Mouse (Mus musculus): Measurements from ENCODE around the gene Pxylp1. TPM values are rescaled to one million over a fixed set of nuclear protein-coding genes. Genes with fewer than 3 reads are reported as not detected.
A peak's percentile ranks its signal among the peaks of the same experiment; 100 is the strongest.

The Pxylp1 gene
- polyA plus RNA-seq, 1 experiment from 2014 or later: 29.7 TPM

DNA sequence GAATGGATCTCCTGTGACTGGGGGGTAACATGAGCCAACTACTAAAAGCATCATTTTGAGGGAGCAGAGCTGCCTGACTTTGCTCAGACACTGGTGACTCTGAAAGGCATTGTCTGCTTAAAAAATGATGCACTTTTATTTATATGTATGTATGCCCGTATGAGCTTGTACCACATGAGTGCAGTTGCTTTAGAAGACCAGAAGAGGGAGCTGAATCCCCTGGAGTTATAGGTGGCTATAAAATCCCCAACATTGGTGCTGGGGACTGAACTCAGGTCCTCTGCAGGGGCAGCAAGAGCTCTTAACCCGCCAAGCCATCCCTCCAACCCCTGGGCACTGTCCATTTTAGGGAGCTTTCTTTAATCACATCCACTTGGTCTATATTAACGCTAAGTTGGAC is 21.5 kb upstream of the Pxylp1 start:
- Histone ChIP-seq H3K27me3 (replicated peaks) (no peaks in the 10 kb centered on the region), H3K4me2 (no peak overlapping the region), H3K4me3 (replicated peaks) (no peak overlapping the region), H3K9ac (no peak overlapping the region), H3K4me1 (no peaks in the 10 kb centered on the region), H3K36me3 (no peaks in the 10 kb centered on the region), H3K27ac (no peak overlapping the region), H3K9me3 (no peaks in the 10 kb centered on the region)
- 83% methylated on average over 3 of the region's 3 CpGs for WGBS
- ATAC-seq (ENCODE audit: insufficient read depth, low FRiP score, low read depth): no peak

DNA sequence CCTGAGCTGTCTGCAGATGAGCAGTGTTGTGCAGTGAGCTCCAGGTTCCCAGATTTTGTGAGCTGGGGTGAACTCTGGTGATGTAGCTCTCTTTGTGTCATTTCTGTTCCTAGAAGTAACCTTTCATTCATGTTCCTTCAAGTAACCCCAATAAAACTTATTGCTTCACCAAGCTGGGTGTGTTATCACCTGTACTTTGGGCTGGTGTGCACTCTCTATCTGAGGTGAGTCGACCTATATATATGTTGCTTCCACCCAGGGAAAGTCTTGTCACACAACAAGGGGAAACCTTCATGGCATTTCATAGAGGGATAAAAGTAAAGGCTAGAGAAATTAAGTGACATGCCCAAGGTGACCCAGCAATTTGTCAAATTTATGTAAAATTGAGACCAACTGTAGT is 17.0 kb upstream of the Pxylp1 start:
- no peaks in the 10 kb centered on the region for H3K36me3 ChIP-seq
- no peaks in the 10 kb centered on the region for H3K9me3 ChIP-seq
- no peak for ATAC-seq (ENCODE audit: insufficient read depth, low FRiP score, low read depth)
- WGBS: 83% methylated on average over 1 of the region's 1 CpGs
- no peak overlapping the region for H3K4me3 ChIP-seq (replicated peaks)
- no peak overlapping the region for H3K4me2 ChIP-seq
- no peaks in the 10 kb centered on the region for H3K4me1 ChIP-seq
- no peaks in the 10 kb centered on the region for H3K27me3 ChIP-seq (replicated peaks)
- H3K9ac ChIP-seq: no peak overlapping the region
- H3K27ac ChIP-seq: no peak overlapping the region

DNA sequence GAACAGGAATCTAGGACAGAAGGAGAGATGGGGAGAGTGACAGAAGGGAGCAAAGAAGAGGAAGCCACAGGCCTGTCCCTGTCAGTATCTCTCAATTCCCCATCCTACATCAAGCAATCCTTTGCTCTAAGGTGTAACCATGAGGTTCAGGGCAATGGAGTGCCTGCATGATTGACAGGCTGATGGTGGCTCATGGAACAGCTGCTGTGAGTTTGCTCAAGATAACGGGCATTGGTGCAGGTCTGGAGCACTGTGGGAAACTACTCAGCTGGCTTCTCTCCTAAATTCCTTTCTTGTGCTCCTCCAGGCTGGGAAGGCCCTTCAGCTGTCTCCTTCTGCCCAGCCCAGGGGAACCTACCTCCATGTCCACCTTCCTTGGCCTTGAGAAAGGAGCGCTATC is 16.3 kb upstream of the Pxylp1 start:
- WGBS: 75% methylated on average over 2 of the region's 2 CpGs
- Histone ChIP-seq H3K9ac (no peak overlapping the region), H3K4me1 (no peaks in the 10 kb centered on the region), H3K4me3 (replicated peaks) (no peak overlapping the region), H3K9me3 (no peaks in the 10 kb centered on the region), H3K27ac (no peak overlapping the region), H3K4me2 (no peak overlapping the region), H3K27me3 (replicated peaks) (no peaks in the 10 kb centered on the region), H3K36me3 (no peaks in the 10 kb centered on the region)
- ATAC-seq (ENCODE audit: insufficient read depth, low FRiP score, low read depth): peak; percentile 56; the same call in 1 of the 2 replicates

DNA sequence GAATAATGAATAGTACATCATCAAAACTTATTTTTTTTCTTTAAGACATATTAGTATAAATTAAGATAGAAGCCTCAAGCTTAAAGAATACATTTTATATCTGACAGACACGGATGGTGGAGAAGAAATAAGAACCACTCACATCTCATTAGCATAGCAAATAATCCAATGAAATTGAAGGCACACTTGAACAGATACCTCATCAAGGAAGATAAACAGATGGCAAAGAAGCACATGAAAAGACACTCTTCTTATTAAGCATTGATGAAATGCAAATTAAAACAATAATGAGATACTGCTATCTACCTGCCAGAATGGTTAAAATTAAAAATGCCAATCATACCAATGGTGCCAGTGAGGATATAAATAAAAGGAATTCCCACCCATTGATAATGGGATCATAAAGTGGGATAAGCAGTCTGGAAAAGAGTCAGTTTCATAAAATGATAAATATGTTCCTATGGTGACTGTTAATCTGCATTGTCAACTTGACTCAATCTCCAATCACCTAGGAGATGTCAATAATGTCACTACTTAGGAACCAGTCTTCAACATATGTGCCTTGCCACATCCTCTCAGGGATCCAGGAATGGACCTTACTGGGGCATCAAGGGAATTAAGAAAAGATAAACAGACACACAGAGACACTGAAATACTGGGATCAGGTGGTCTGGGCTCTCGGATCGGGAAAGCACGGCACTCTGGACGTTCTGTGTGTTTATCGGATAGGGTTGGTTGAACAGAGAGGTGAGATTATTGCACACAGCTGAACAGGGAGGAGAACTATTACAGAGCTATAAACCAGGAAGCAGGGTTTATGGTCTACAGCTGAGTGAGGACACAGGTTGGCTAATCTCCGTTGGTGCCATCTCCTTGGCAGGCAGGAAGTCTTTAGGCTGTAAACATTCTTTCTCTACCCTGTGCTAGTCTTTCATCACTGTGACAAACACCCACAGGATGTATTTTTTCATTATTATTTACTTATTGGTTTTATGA is 12.2 kb upstream of the Pxylp1 start:
- no peak overlapping the region for H3K27ac ChIP-seq
- no peak overlapping the region for H3K4me2 ChIP-seq
- no peaks in the 10 kb centered on the region for H3K9me3 ChIP-seq
- WGBS: 69% methylated on average over 7 of the region's 7 CpGs
- no peak for ATAC-seq (ENCODE audit: insufficient read depth, low FRiP score, low read depth)
- no peaks in the 10 kb centered on the region for H3K36me3 ChIP-seq
- H3K9ac ChIP-seq: no peak overlapping the region
- no peak overlapping the region for H3K4me3 ChIP-seq (replicated peaks)
- H3K4me1 ChIP-seq: no peaks in the 10 kb centered on the region
- no peaks in the 10 kb centered on the region for H3K27me3 ChIP-seq (replicated peaks)

DNA sequence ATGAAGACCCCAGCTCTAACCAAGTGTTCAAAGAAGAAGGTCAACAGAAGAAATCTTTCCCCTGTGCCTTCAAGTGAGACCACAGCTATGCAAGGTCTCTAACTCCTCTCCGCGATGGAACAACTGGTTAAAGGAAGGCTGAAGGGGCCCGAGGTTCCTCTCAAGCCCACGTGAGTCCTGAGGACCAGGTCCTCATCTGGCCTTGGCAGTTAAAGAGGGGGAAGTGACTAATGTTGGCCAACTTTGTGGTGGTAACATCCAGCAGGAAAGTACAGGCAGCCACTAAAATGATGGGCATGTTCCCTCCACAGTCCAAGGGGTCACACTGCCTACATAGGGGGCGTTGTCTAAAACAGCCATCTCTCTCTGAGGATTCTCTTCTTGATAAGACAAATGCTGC is 7.2 kb upstream of the Pxylp1 start:
- no peaks in the 10 kb centered on the region for H3K36me3 ChIP-seq
- H3K4me3 ChIP-seq (replicated peaks): no peak overlapping the region
- H3K4me1 ChIP-seq: no peaks in the 10 kb centered on the region
- no peaks in the 10 kb centered on the region for H3K9me3 ChIP-seq
- 74% methylated on average over 5 of the region's 5 CpGs for WGBS
- no peak overlapping the region for H3K27ac ChIP-seq
- H3K4me2 ChIP-seq: no peak overlapping the region
- no peak for ATAC-seq (ENCODE audit: insufficient read depth, low FRiP score, low read depth)
- no peaks in the 10 kb centered on the region for H3K27me3 ChIP-seq (replicated peaks)
- no peak overlapping the region for H3K9ac ChIP-seq

DNA sequence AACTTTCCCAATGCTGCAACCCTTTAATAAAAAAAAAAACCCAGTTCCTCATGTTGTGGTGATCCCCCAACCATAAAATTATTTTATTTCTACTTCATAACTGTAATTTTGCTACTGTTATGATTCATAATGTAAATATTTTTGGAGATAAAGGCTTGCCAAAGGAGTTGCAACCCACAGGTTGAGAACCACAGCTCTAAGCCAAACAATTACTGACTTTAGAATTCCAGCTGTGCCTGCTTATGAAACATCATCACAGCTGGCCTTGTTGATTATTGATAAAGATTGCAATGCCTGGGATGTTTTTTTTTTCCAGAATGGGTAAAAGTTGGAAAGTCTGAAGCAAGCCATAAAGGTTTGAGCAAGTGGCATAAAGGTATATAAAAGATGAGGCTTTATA is 6.5 kb upstream of the Pxylp1 start:
- Histone ChIP-seq H3K9ac (no peak overlapping the region), H3K9me3 (no peaks in the 10 kb centered on the region), H3K27ac (no peak overlapping the region), H3K4me3 (replicated peaks) (no peak overlapping the region), H3K36me3 (no peaks in the 10 kb centered on the region), H3K4me2 (no peak overlapping the region), H3K27me3 (replicated peaks) (no peaks in the 10 kb centered on the region), H3K4me1 (no peaks in the 10 kb centered on the region)
- ATAC-seq (ENCODE audit: insufficient read depth, low FRiP score, low read depth): no peak

DNA sequence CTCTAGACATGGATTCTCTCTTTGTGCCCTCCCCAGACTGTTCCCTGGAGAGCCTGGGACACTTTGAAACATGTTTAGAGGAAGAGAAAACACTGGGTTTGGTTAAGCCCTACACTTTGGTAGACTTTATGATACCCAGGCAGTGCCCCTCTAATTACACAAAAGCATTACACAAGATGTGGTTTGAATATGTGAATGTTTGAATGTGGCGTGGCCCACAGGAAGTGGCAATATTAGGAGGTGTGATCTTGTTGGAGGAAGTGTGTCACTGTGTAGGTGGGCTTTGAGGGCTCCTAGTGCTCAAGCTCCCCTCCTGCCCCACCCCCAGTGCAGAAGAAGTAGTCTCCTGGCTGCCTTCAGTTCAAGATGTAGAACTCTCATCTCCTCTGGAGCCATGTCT is 4.2 kb upstream of the Pxylp1 start:
- Histone ChIP-seq H3K4me3 (replicated peaks) (no peak overlapping the region), H3K36me3 (no peaks in the 10 kb centered on the region), H3K27me3 (replicated peaks) (no peaks in the 10 kb centered on the region), H3K9me3 (no peaks in the 10 kb centered on the region), H3K27ac (no peak overlapping the region), H3K4me1 (no peaks in the 10 kb centered on the region), H3K4me2 (no peak overlapping the region), H3K9ac (no peak overlapping the region)
- 82% methylated on average over 1 of the region's 1 CpGs for WGBS
- ATAC-seq (ENCODE audit: insufficient read depth, low FRiP score, low read depth): no peak

DNA sequence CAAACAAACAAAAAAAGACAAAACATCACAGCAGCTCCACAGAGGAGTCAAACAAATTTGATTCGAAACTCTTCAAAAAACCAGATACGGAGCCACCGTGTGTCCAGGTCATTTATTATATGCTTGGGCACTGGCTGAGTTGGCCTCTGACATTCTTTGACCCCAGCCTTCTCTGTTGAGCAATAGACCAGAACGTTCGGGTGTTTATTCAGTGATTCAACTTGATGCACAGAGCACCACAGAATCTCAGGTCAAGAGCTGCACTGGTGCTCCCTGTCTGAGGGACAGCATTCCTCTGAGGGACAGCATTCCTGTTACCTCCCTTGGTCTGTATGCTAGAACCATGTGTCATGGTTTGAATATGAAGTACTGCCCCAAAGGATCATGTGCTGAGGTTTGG is 1.1 kb upstream of the Pxylp1 start:
- no peaks in the 10 kb centered on the region for H3K36me3 ChIP-seq
- WGBS: 46% methylated on average over 5 of the region's 5 CpGs
- H3K4me2 ChIP-seq: no peak overlapping the region
- H3K9me3 ChIP-seq: no peaks in the 10 kb centered on the region
- H3K27ac ChIP-seq: no peak overlapping the region
- H3K4me3 ChIP-seq (replicated peaks): no peak overlapping the region
- H3K4me1 ChIP-seq: peaks cover 2% of the 10 kb centered on the region; the same call in 1 of the 2 replicates
- no peak for ATAC-seq (ENCODE audit: insufficient read depth, low FRiP score, low read depth)
- no peak overlapping the region for H3K9ac ChIP-seq
- H3K27me3 ChIP-seq (replicated peaks): no peaks in the 10 kb centered on the region

DNA sequence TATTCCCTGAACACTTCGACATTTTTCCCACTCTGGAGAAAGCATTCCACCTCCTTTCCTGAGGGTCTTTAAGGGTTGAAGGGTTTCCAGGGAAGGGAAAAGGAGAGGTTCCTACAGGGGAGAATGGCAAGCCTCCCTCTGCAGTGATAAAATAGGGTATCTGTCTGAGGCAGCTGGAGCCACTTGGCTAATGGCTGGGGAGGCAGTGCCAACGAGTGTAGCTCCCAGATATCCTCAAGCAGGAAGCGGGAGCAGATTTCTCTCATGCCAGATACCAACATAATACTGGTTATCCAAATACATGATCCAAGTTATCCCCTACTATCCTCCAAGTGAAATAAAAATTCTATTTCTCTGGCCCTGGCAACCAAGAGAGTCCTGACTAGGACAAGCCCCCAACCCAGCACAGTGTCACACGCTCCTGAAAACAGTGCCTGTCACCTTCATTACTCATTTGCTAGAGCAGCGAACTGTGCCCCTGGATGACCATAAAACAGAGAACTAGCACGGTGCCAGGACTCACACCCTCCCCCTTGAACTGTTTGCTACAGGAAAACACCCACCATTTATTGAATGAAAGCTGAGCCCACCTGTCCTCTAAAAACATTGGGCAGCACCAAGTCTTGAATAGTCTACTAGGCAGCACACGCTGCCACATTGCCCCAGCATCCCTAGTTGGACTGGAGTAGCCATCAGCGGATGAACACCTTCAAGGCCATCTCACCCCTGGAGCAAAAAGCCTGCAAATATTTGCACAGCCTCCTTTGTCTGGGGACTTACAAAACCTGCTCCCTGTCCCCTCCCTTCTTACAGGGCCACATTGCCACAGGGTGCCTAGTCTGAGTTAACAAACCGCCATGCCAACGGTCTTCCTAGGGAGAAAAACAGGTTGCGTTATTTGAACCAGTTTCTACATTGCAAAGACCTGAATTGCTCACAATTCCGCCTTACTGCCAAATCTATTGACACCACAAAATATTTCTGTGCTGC is 833 bp downstream of the Pxylp1 start:
- no peaks in the 10 kb centered on the region for H3K9me3 ChIP-seq
- ATAC-seq (ENCODE audit: insufficient read depth, low FRiP score, low read depth): no peak
- no peak overlapping the region for H3K9ac ChIP-seq
- 58% methylated on average over 12 of the region's 12 CpGs for WGBS
- no peaks in the 10 kb centered on the region for H3K27me3 ChIP-seq (replicated peaks)
- H3K27ac ChIP-seq: no peak overlapping the region
- H3K36me3 ChIP-seq: no peaks in the 10 kb centered on the region
- no peak overlapping the region for H3K4me2 ChIP-seq
- no peak overlapping the region for H3K4me3 ChIP-seq (replicated peaks)
- H3K4me1 ChIP-seq: peaks cover 11% of the 10 kb centered on the region; the same call in 1 of the 2 replicates

DNA sequence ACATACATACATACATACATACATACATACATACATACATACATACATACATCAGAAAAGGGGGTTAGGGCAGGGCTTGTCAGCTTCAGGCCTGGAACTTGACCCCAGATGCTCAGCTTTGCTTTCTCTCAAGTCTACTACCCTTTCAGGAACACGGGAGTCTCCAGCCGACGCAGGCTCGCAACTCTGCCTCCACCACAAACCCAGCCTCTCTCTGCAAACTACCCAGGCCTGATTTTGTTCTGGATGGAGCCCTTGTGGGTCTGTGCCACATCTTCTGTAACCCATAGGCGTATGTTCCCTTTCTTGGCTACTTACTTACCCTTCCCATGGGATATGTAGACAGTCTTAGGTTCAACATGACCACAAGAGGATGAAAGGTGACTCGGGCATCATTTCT is 1.7 kb downstream of the Pxylp1 start:
- Histone ChIP-seq H3K4me1 (peaks cover 11% of the 10 kb centered on the region; the same call in 1 of the 2 replicates), H3K9me3 (no peaks in the 10 kb centered on the region), H3K4me2 (no peak overlapping the region), H3K27me3 (replicated peaks) (no peaks in the 10 kb centered on the region), H3K9ac (no peak overlapping the region), H3K27ac (no peak overlapping the region), H3K36me3 (no peaks in the 10 kb centered on the region), H3K4me3 (replicated peaks) (no peak overlapping the region)
- WGBS: 85% methylated on average over 6 of the region's 6 CpGs
- no peak for ATAC-seq (ENCODE audit: insufficient read depth, low FRiP score, low read depth)

DNA sequence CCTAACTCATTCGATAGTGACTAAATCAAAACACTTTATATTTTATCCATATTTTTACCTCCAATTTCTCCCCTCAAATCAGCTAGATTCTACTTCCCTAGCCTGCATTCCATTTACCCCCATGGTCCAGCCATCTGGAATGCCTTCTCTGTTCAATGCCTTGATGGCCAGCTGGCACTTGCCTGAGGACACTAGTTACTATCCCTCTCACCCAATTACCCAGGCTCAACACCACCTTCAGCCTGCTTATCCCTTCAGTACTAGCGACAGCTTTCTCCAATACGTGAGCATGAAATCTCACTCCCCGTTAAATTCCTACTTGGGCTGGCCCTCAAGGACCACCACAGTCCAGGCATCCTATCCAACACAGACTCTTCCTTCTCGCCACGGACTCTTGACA is 2.2 kb downstream of the Pxylp1 start:
- peaks cover 11% of the 10 kb centered on the region; the same call in 1 of the 2 replicates for H3K4me1 ChIP-seq
- WGBS: 84% methylated on average over 6 of the region's 6 CpGs
- no peaks in the 10 kb centered on the region for H3K9me3 ChIP-seq
- no peaks in the 10 kb centered on the region for H3K27me3 ChIP-seq (replicated peaks)
- no peak overlapping the region for H3K4me3 ChIP-seq (replicated peaks)
- ATAC-seq (ENCODE audit: insufficient read depth, low FRiP score, low read depth): no peak
- H3K9ac ChIP-seq: no peak overlapping the region
- no peaks in the 10 kb centered on the region for H3K36me3 ChIP-seq
- H3K4me2 ChIP-seq: peak overlapping the region; percentile 96; the same call in 1 of the 2 replicates
- no peak overlapping the region for H3K27ac ChIP-seq
